In genomic region chrX:100565696-100566095, GRCm38 (mm10) we compare ENCODE assay signal across 20 mouse cellular contexts. TPM values are rescaled to one million over a fixed set of nuclear protein-coding genes. Genes with fewer than 3 reads are reported as not detected.
"Had no signal": no experiment of that assay in that cellular context is flagged by ENCODE, and none has a peak within 500 bp of the region (broad histone marks: within the 10 kb centered on the region; RNA-seq: fewer than 3 reads in every experiment).

No protein-coding gene starts in this region.

- H3K4me3 ChIP-seq: layer of hippocampus, adult 2 months; liver, embryonic 13.5 days; midbrain, embryonic 12.5 days; midbrain, embryonic 15.5 days; neural tube, embryonic 12.5 days; neural tube, embryonic 15.5 days had no signal

- H3K27ac ChIP-seq: kidney, postnatal 0 days; layer of hippocampus, adult 2 months; liver, embryonic 13.5 days; midbrain, embryonic 12.5 days; midbrain, embryonic 15.5 days; neural tube, embryonic 12.5 days; neural tube, embryonic 15.5 days; stomach, postnatal 0 days had no signal

- ATAC-seq: intestine, postnatal 0 days; midbrain, embryonic 15.5 days had no signal

- DNase-seq: kidney, adult 2 months; kidney, postnatal 25 days; layer of hippocampus, adult 9-11 months; liver, embryonic 13.5 days; lung, adult 2 months; lung, postnatal 14 days; lung, postnatal 4 days; thymus, postnatal 25 days had no signal

RNA-seq across cellular contexts. Expression of gene Awat1, which starts 6.4 kb away (rescaled TPM):
- total RNA-seq: layer of hippocampus, adult 2 months; layer of hippocampus, postnatal 25 days; left cerebral cortex, postnatal 36 days; liver, adult 2 months; megakaryocyte progenitor cell, adult 5-6 weeks had no signal

RNA-seq across cellular contexts. Expression of gene P2ry4, which starts 29.0 kb away (rescaled TPM):
- total RNA-seq: layer of hippocampus, adult 2 months; left cerebral cortex, postnatal 36 days; megakaryocyte progenitor cell, adult 5-6 weeks had no signal

RNA-seq across cellular contexts. Expression of gene Arr3, which starts 39.6 kb away (rescaled TPM):
- total RNA-seq: liver, adult 2 months; megakaryocyte progenitor cell, adult 5-6 weeks had no signal

RNA-seq across cellular contexts. Expression of gene Dgat2l6, which starts 41.1 kb away (rescaled TPM):
- total RNA-seq: liver, adult 2 months; megakaryocyte progenitor cell, adult 5-6 weeks had no signal
